Mouse (Mus musculus): ENCODE results near the gene Nkain2. TPM values are rescaled to one million over a fixed set of nuclear protein-coding genes. Genes with fewer than 3 reads are reported as not detected.

The Nkain2 gene
- total and polyA plus RNA-seq, 2 experiments from 2014 or later = 12.8 to 33.4 TPM

GRCm38 (mm10) chr10:32493600-32493999 lies 396.7 kb downstream of the Nkain2 start:
- no peak for ATAC-seq
- 73% methylated on average over 1 of the region's 1 CpGs for WGBS
- H3K9me3 ChIP-seq (ENCODE audit: low read length) = no peaks in the 10 kb centered on the region

GRCm38 (mm10) chr10:32462726-32463125 lies 427.5 kb downstream of the Nkain2 start:
- Histone ChIP-seq H3K4me3 (ENCODE audit: low read length) (no peak overlapping the region), H3K9me3 (ENCODE audit: low read length) (no peaks in the 10 kb centered on the region), H3K9ac (replicated peaks; ENCODE audit: low read length) (no peak overlapping the region), H3K4me2 (ENCODE audit: low read depth, low read length) (no peak overlapping the region), H3K27me3 (ENCODE audit: insufficient read depth, low read length) (no peaks in the 10 kb centered on the region), H3K4me1 (ENCODE audit: insufficient read depth, low read length) (no peaks in the 10 kb centered on the region), H3K36me3 (ENCODE audit: insufficient read depth, low read length) (no peaks in the 10 kb centered on the region), H3K27ac (no peak overlapping the region)
- no peak for DNase-seq (ENCODE audit: low spot score)
- no peak for TF ChIP-seq CTCF (IDR thresholded peaks at IDR 0.05; ENCODE audit: low read depth)
- 63% methylated on average over 2 of the region's 2 CpGs for WGBS
- no peak for ATAC-seq

More at GRCm38 (mm10) chr10:32493600-32493999, 396.7 kb downstream of the Nkain2 start:
- Histone ChIP-seq H3K4me3 (ENCODE audit: low read length) (no peak overlapping the region), H3K27me3 (ENCODE audit: insufficient read depth, low read length) (no peaks in the 10 kb centered on the region), H3K27ac (no peak overlapping the region), H3K36me3 (ENCODE audit: insufficient read depth, low read length) (no peaks in the 10 kb centered on the region), H3K4me1 (ENCODE audit: insufficient read depth, low read length) (no peaks in the 10 kb centered on the region), H3K9ac (replicated peaks; ENCODE audit: low read length) (no peak overlapping the region), H3K4me2 (ENCODE audit: low read depth, low read length) (no peak overlapping the region)
- TF ChIP-seq CTCF (IDR thresholded peaks at IDR 0.05; ENCODE audit: low read depth) = no peak
- DNase-seq (ENCODE audit: low spot score) = no peak

GRCm38 (mm10) chr10:32439932-32440519 lies 450.2 kb downstream of the Nkain2 start:
- DNase-seq (ENCODE audit: low spot score) (no peak), ATAC-seq (no peak)
- H3K27me3 ChIP-seq (ENCODE audit: insufficient read depth, low read length) = no peaks in the 10 kb centered on the region
- no peak overlapping the region for H3K4me3 ChIP-seq (ENCODE audit: low read length)
- H3K9me3 ChIP-seq (ENCODE audit: low read length) = no peaks in the 10 kb centered on the region
- no peak overlapping the region for H3K27ac ChIP-seq
- no peaks in the 10 kb centered on the region for H3K4me1 ChIP-seq (ENCODE audit: insufficient read depth, low read length)
- no peak for TF ChIP-seq CTCF (IDR thresholded peaks at IDR 0.05; ENCODE audit: low read depth)
- H3K9ac ChIP-seq (replicated peaks; ENCODE audit: low read length) = no peak overlapping the region
- 75% methylated on average over 3 of the region's 3 CpGs for WGBS
- no peak overlapping the region for H3K4me2 ChIP-seq (ENCODE audit: low read depth, low read length)
- no peaks in the 10 kb centered on the region for H3K36me3 ChIP-seq (ENCODE audit: insufficient read depth, low read length)

GRCm38 (mm10) chr10:32414228-32414627 lies 476.0 kb downstream of the Nkain2 start:
- Histone ChIP-seq H3K4me3 (ENCODE audit: low read length) (no peak overlapping the region), H3K27ac (no peak overlapping the region), H3K36me3 (ENCODE audit: insufficient read depth, low read length) (no peaks in the 10 kb centered on the region), H3K27me3 (ENCODE audit: insufficient read depth, low read length) (no peaks in the 10 kb centered on the region), H3K4me2 (ENCODE audit: low read depth, low read length) (no peak overlapping the region), H3K9me3 (ENCODE audit: low read length) (no peaks in the 10 kb centered on the region), H3K9ac (replicated peaks; ENCODE audit: low read length) (no peak overlapping the region), H3K4me1 (ENCODE audit: insufficient read depth, low read length) (no peaks in the 10 kb centered on the region)
- ATAC-seq (no peak), DNase-seq (ENCODE audit: low spot score) (no peak)
- no peak for TF ChIP-seq CTCF (IDR thresholded peaks at IDR 0.05; ENCODE audit: low read depth)

GRCm38 (mm10) chr10:32411331-32411730 lies 478.9 kb downstream of the Nkain2 start:
- H3K4me3 ChIP-seq (ENCODE audit: low read length) = no peak overlapping the region
- no peaks in the 10 kb centered on the region for H3K27me3 ChIP-seq (ENCODE audit: insufficient read depth, low read length)
- no peaks in the 10 kb centered on the region for H3K36me3 ChIP-seq (ENCODE audit: insufficient read depth, low read length)
- ATAC-seq (no peak), DNase-seq (ENCODE audit: low spot score) (no peak)
- no peak overlapping the region for H3K9ac ChIP-seq (replicated peaks; ENCODE audit: low read length)
- no peak overlapping the region for H3K4me2 ChIP-seq (ENCODE audit: low read depth, low read length)
- H3K27ac ChIP-seq = no peak overlapping the region
- no peaks in the 10 kb centered on the region for H3K4me1 ChIP-seq (ENCODE audit: insufficient read depth, low read length)
- no peak for TF ChIP-seq CTCF (IDR thresholded peaks at IDR 0.05; ENCODE audit: low read depth)
- no peaks in the 10 kb centered on the region for H3K9me3 ChIP-seq (ENCODE audit: low read length)
- 91% methylated on average over 2 of the region's 2 CpGs for WGBS

GRCm38 (mm10) chr10:32400961-32401360 lies 489.3 kb downstream of the Nkain2 start:
- Histone ChIP-seq H3K4me3 (ENCODE audit: low read length) (no peak overlapping the region), H3K27me3 (ENCODE audit: insufficient read depth, low read length) (no peaks in the 10 kb centered on the region), H3K27ac (no peak overlapping the region), H3K36me3 (ENCODE audit: insufficient read depth, low read length) (no peaks in the 10 kb centered on the region), H3K4me2 (ENCODE audit: low read depth, low read length) (no peak overlapping the region), H3K4me1 (ENCODE audit: insufficient read depth, low read length) (no peaks in the 10 kb centered on the region), H3K9me3 (ENCODE audit: low read length) (no peaks in the 10 kb centered on the region), H3K9ac (replicated peaks; ENCODE audit: low read length) (no peak overlapping the region)
- ATAC-seq = no peak
- DNase-seq (ENCODE audit: low spot score) = no peak
- WGBS = 87% methylated on average over 1 of the region's 1 CpGs
- TF ChIP-seq CTCF (IDR thresholded peaks at IDR 0.05; ENCODE audit: low read depth) = no peak

GRCm38 (mm10) chr10:32393859-32394521 lies 496.3 kb downstream of the Nkain2 start:
- DNase-seq (ENCODE audit: low spot score) (no peak), ATAC-seq (no peak)
- Histone ChIP-seq H3K4me3 (ENCODE audit: low read length) (no peak overlapping the region), H3K36me3 (ENCODE audit: insufficient read depth, low read length) (no peaks in the 10 kb centered on the region), H3K27me3 (ENCODE audit: insufficient read depth, low read length) (no peaks in the 10 kb centered on the region), H3K27ac (no peak overlapping the region), H3K4me1 (ENCODE audit: insufficient read depth, low read length) (no peaks in the 10 kb centered on the region), H3K9ac (replicated peaks; ENCODE audit: low read length) (no peak overlapping the region), H3K9me3 (ENCODE audit: low read length) (no peaks in the 10 kb centered on the region), H3K4me2 (ENCODE audit: low read depth, low read length) (no peak overlapping the region)
- WGBS = 79% methylated on average over 1 of the region's 1 CpGs
- TF ChIP-seq CTCF (IDR thresholded peaks at IDR 0.05; ENCODE audit: low read depth) = no peak
